Mouse (Mus musculus) midbrain, postnatal 0 days (tissue): ENCODE data around the gene Slc12a9. TPM values are rescaled to one million over a fixed set of nuclear protein-coding genes. Genes with fewer than 3 reads are reported as not detected.

Experiments
- ATAC-seq: fragments of 200-750 bp; cut with Nextera tagmentation; 2 replicates; pipeline ENCODE4 v1.8.0; 2017; ENCODE audit warnings: moderate number of reproducible peaks, mild to moderate bottlenecking, moderate TSS enrichment, moderate library complexity; ENCODE audit not compliant: low FRiP score
- DNase-seq: peaks from one replicate; pipeline ENCODE4 v3.0.0-alpha.2; 2015; ENCODE audit warnings: low spot score
- H3K27ac ChIP-seq: fragments of 300-500 bp; sonication (generic); 2 replicates; pipeline ENCODE4 v1.5.1; 2014; ENCODE audit warnings: low read depth, mild to moderate bottlenecking, low read length, mixed read lengths
- H3K27me3 ChIP-seq: fragments of 300-500 bp; sonication (generic); 2 replicates; pipeline ENCODE4 v1.6.1; 2014; ENCODE audit warnings: low read length, control low read depth, mixed read lengths; ENCODE audit not compliant: insufficient read depth
- H3K36me3 ChIP-seq: fragments of 300-500 bp; sonication (generic); 2 replicates; pipeline ENCODE4 v1.6.1; 2014; ENCODE audit warnings: low read length, control low read depth, mixed read lengths; ENCODE audit not compliant: insufficient read depth
- H3K4me1 ChIP-seq: fragments of 300-500 bp; sonication (generic); 2 replicates; pipeline ENCODE4 v1.6.1; 2014; ENCODE audit warnings: mild to moderate bottlenecking, control low read depth, antibody characterized with exemption, low read length, mixed read lengths; ENCODE audit not compliant: insufficient read depth
- H3K4me2 ChIP-seq: fragments of 300-500 bp; sonication (generic); 2 replicates; pipeline ENCODE4 v1.6.1; 2014; ENCODE audit warnings: low read depth, mild to moderate bottlenecking, low read length, mixed read lengths; ENCODE audit not compliant: poor library complexity, severe bottlenecking
- H3K4me3 ChIP-seq: fragments of 300-500 bp; sonication (generic); 2 replicates; pipeline ENCODE4 v1.5.1; 2014; ENCODE audit warnings: low read depth, mild to moderate bottlenecking, low read length, moderate library complexity
- H3K9ac ChIP-seq: fragments of 300-500 bp; sonication (generic); replicated peaks from 2 replicates; pipeline ENCODE4 v1.6.1; 2014; ENCODE audit warnings: mild to moderate bottlenecking, low read length, moderate library complexity, mixed read lengths; ENCODE audit not compliant: poor library complexity, severe bottlenecking
- H3K9me3 ChIP-seq: fragments of 300-500 bp; sonication (generic); 2 replicates; pipeline ENCODE4 v1.6.1; 2016; ENCODE audit warnings: low read length, control low read depth
- CTCF ChIP-seq: IDR thresholded peaks from 2 replicates; pipeline ENCODE4 v1.5.1; 2016; ENCODE audit warnings: antibody characterized with exemption, mild to moderate bottlenecking
- WGBS: fragments of 180-500 bp; shearing (Covaris S2); extraction: QIAGEN DNeasy Blood & Tissue Kit; methylation state at CpG from one replicate; pipeline ENCODE4 v1.1.7; 2014; 5-methylcytosine and 5-hydroxymethylcytosine counted together
- polyA plus RNA-seq: library from polyadenylated mRNA; unstranded; fragments of >200 nt; fragmentation: Nextera tagmentation; extraction: Ambion mirVana; gene quantifications from 2 replicates; pipeline ENCODE4 v1.2.1, GENCODE M21; 2015
- total RNA-seq: library from RNA; depleted of rRNA; stranded (reverse); fragments of >200 nt; gene quantifications from 2 replicates; pipeline ENCODE4 v1.2.3, GENCODE M21; 2014

The Slc12a9 gene
- total and polyA plus RNA-seq, 2 experiments from 2014 or later = 27.8 to 28.9 TPM

GRCm38 (mm10) chr5:137343412-137343811, 10.0 kb upstream of the Slc12a9 start:
- no peak overlapping the region for H3K27ac ChIP-seq
- no peak overlapping the region for H3K4me3 ChIP-seq
- no peak for TF ChIP-seq CTCF
- H3K4me1 ChIP-seq = peaks cover 2% of the 10 kb centered on the region
- H3K27me3 ChIP-seq = peaks cover 2% of the 10 kb centered on the region; the same call in 1 of the 2 replicates
- WGBS = 96% methylated on average over 5 of the region's 5 CpGs
- no peak for ATAC-seq
- H3K4me2 ChIP-seq = no peak overlapping the region
- no peak overlapping the region for H3K9ac ChIP-seq
- H3K36me3 ChIP-seq = no peaks in the 10 kb centered on the region
- DNase-seq = no peak
- no peaks in the 10 kb centered on the region for H3K9me3 ChIP-seq

- ATAC-seq = no peak
- H3K27ac ChIP-seq = no peak overlapping the region
Observed at GRCm38 (mm10) chr5:137342407-137343012, 9.1 kb upstream of the Slc12a9 start.

GRCm38 (mm10) chr5:137340222-137340621, 6.8 kb upstream of the Slc12a9 start:
- ATAC-seq (no peak), DNase-seq (no peak)
- Histone ChIP-seq H3K9ac (no peak overlapping the region), H3K9me3 (no peaks in the 10 kb centered on the region), H3K4me3 (peak overlapping the region; percentile 36; the same call in 1 of the 2 replicates), H3K36me3 (no peaks in the 10 kb centered on the region), H3K4me1 (peaks cover 2% of the 10 kb centered on the region; the same call in 1 of the 2 replicates), H3K27ac (peak overlapping the region; percentile 71; the same call in 1 of the 2 replicates), H3K4me2 (peak overlapping the region; percentile 81), H3K27me3 (no peaks in the 10 kb centered on the region)
- no peak for TF ChIP-seq CTCF
- 79% methylated on average over 6 of the region's 6 CpGs for WGBS

More at GRCm38 (mm10) chr5:137342407-137343012, 9.1 kb upstream of the Slc12a9 start:
- Histone ChIP-seq H3K9ac (no peak overlapping the region), H3K4me2 (no peak overlapping the region), H3K27me3 (no peaks in the 10 kb centered on the region), H3K4me3 (no peak overlapping the region), H3K9me3 (no peaks in the 10 kb centered on the region), H3K36me3 (no peaks in the 10 kb centered on the region), H3K4me1 (peaks cover 2% of the 10 kb centered on the region; the same call in 1 of the 2 replicates)
- WGBS = 79% methylated on average over 7 of the region's 7 CpGs
- no peak for TF ChIP-seq CTCF
- DNase-seq = no peak

- Histone ChIP-seq H3K9me3 (no peaks in the 10 kb centered on the region), H3K27ac (peak overlapping the region; percentile 71), H3K36me3 (no peaks in the 10 kb centered on the region), H3K4me3 (peak overlapping the region; percentile 36), H3K27me3 (no peaks in the 10 kb centered on the region), H3K4me1 (peaks cover 2% of the 10 kb centered on the region; the same call in 1 of the 2 replicates), H3K4me2 (peak overlapping the region; percentile 81), H3K9ac (peak overlapping the region; percentile 64)
- TF ChIP-seq CTCF = no peak
- 2% methylated on average over 22 of the region's 22 CpGs for WGBS
- ATAC-seq = peak; percentile 77
- DNase-seq = peak; percentile 54
Observed at GRCm38 (mm10) chr5:137339290-137339979, 6.0 kb upstream of the Slc12a9 start.

- 0 out of 2 replicates have a peak, but pooled peaks have one; percentile 6 for ATAC-seq
- no peaks in the 10 kb centered on the region for H3K9me3 ChIP-seq
- no peak for TF ChIP-seq CTCF
- WGBS = under 1% methylated on average over 11 of the region's 11 CpGs
- no peaks in the 10 kb centered on the region for H3K27me3 ChIP-seq
- peaks cover 2% of the 10 kb centered on the region; the same call in 1 of the 2 replicates for H3K4me1 ChIP-seq
- H3K4me2 ChIP-seq = peak overlapping the region; percentile 81
- peak overlapping the region; percentile 36 for H3K4me3 ChIP-seq
- H3K27ac ChIP-seq = peak overlapping the region; percentile 71
- no peaks in the 10 kb centered on the region for H3K36me3 ChIP-seq
- DNase-seq = peak; percentile 70
- H3K9ac ChIP-seq = peak overlapping the region; percentile 64
Observed at GRCm38 (mm10) chr5:137338663-137339289, 5.4 kb upstream of the Slc12a9 start.
